Mouse (Mus musculus): ENCODE results near the gene Secisbp2l. TPM values are rescaled to one million over a fixed set of nuclear protein-coding genes. Genes with fewer than 3 reads are reported as not detected.

Gene Secisbp2l
- total and polyA plus RNA-seq, 3 experiments: 8.7 to 15.1 (median 8.9) TPM

DNA sequence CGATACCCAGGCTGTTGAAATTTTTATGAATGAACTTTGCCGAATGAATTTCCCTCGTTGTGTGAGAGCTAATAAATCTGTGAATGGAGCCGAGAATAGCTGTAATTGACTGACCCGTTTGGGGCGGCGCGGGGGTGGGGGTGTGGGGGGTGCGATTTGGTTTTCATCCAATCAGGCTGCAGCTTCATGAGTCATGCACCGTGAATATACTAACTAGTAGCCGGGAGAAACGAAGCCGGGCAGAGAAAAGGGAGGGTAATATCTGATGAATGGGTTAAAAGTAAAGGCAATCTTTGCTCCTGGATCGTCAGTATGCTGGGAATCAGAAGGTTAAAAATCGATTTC lies 58.6 kb downstream of the Secisbp2l start, which contains the start of gene Shc4:
Gene Shc4, minus strand, starts transcription at position 63 of the 345 bp plus-strand sequence.
- in situ Hi-C loops (cut with MboI; ENCODE audit: low pct_ligation_motif_present, low pct_unique_long_range_greater_than_20kb, low sequenced_read_pairs): no loop called here

DNA sequence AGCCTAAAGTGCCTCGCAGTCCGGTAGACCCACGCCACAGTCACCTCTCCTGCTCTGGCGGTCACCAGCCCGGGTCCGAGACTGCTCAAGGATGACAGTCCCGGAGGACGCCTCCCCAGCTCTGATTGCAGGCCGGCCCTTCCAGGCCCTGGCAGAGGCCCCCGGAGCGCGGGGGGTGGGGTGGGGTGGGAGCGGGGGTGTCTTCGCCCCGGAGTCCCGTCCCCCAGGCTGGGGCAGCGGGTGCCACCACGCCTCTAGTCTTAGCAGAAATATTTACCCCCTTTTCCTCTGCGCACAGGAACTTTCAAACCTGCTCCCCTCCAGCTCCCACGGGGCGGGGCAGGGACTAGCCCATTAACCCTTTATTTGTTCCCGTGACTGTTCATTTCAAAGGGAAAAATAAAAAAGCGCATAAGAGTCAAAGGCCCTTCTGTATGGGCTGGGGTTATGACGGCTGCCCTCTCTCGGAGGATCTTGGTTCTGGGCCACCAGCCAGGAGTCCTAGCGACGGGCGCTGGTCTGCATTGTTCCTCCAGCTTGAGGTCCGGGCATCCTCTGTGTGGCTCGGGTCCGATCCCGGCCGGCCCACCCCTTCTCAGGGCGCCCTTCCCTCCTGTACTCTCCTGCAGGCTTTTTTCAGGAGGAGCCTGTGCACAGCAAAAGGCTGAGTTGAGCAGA lies 59.1 kb downstream of the Secisbp2l start:
- Histone ChIP-seq H3K9me3 (replicated peaks; ENCODE audit: low read length) (no peaks in the 10 kb centered on the region), H3K4me2 (ENCODE audit: insufficient read depth, low read depth, poor library complexity, severe bottlenecking) (peak overlapping the region; percentile 100), H3K9ac (ENCODE audit: insufficient read depth, low read depth) (peak overlapping the region; percentile 67), H3K79me2 (replicated peaks; ENCODE audit: control insufficient read depth, extremely low read depth, insufficient read depth, poor library complexity, severe bottlenecking) (no peaks in the 10 kb centered on the region), H3K27me3 (replicated peaks) (peaks cover 4% of the 10 kb centered on the region), H3K36me3 (replicated peaks in 1 of 2; ENCODE audit: control insufficient read depth in 1 of 2, insufficient read depth in 1 of 2, low read length in 1 of 2) (no peaks in the 10 kb centered on the region), H3K27ac (ENCODE audit: insufficient read depth, low read depth) (no peak overlapping the region), H3K4me3 (replicated peaks in 1 of 3; ENCODE audit: low read depth in 2 of 3, low read length in 2 of 3, poor library complexity in 1 of 3) (peak overlapping the region; percentile 3 to 55 (median 30)), H3K4me1 (ENCODE audit: control insufficient read depth in 1 of 2, insufficient read depth in 2 of 2) (peaks cover 2 to 23% of the 10 kb centered on the region in 2 experiments; a peak in 3 of 4 replicates)
- in situ Hi-C loops (cut with MboI; ENCODE audit: low pct_ligation_motif_present, low pct_unique_long_range_greater_than_20kb, low sequenced_read_pairs) (no loop called here), dilution Hi-C loops (cut with MboI; ENCODE audit: extremely low pct_ligation_motif_present, extremely low pct_unique_long_range_greater_than_20kb, low sequenced_read_pairs) (no loop called here)
- no peak for DNase-seq (ENCODE audit: extremely low read depth)
- no peak for TF ChIP-seq KAT2A (IDR thresholded peaks at IDR 0.05; ENCODE audit: insufficient replicate concordance, low read length)
- TF ChIP-seq EP300 (IDR thresholded peaks at IDR 0.05; ENCODE audit: low read length): no peak
- no peak for TF ChIP-seq USF1 (IDR thresholded peaks at IDR 0.05; ENCODE audit: low read depth, low read length)
- TF ChIP-seq MXI1 (IDR thresholded peaks at IDR 0.05; ENCODE audit: low read depth, low read length): 0 out of 2 replicates have a peak, but pooled peaks have one; percentile 8
- TF ChIP-seq BHLHE40 (IDR thresholded peaks at IDR 0.05; ENCODE audit: low read depth, low read length): no peak
- TF ChIP-seq SMC3 (IDR thresholded peaks at IDR 0.05; ENCODE audit: low read depth, low read length): peak; percentile 25
- no peak for TF ChIP-seq HCFC1 (IDR thresholded peaks at IDR 0.05; ENCODE audit: low read depth, low read length)
- TF ChIP-seq JUN (IDR thresholded peaks at IDR 0.05; ENCODE audit: insufficient read depth, low read depth, low read length): no peak
- no peak for TF ChIP-seq CHD1 (IDR thresholded peaks at IDR 0.05; ENCODE audit: low read depth, low read length)
- peak in 1 of 2 experiments; percentile 45; a peak in 2 of 4 replicates for TF ChIP-seq CTCF (conservative IDR thresholded peaks at IDR 0.05 in 1 of 2, IDR thresholded peaks at IDR 0.05 in 1 of 2; ENCODE audit: low read depth in 2 of 2, low read length in 2 of 2)

More for the DNA sequence above, 58.6 kb downstream of the Secisbp2l start, which contains the start of gene Shc4:
- H3K9ac ChIP-seq (ENCODE audit: insufficient read depth, low read depth): peak within 1 kb of the TSS; percentile 67
- H3K4me1 ChIP-seq (ENCODE audit: control insufficient read depth in 1 of 2, insufficient read depth in 2 of 2): peaks cover 2 to 23% of the 10 kb centered on the region in 2 experiments; a peak in 3 of 4 replicates
- dilution Hi-C loops (cut with MboI; ENCODE audit: extremely low pct_ligation_motif_present, extremely low pct_unique_long_range_greater_than_20kb, low sequenced_read_pairs): no loop called here
- H3K9me3 ChIP-seq (replicated peaks; ENCODE audit: low read length): no peaks in the 10 kb centered on the region
- no peaks in the 10 kb centered on the region for H3K36me3 ChIP-seq (replicated peaks in 1 of 2; ENCODE audit: control insufficient read depth in 1 of 2, insufficient read depth in 1 of 2, low read length in 1 of 2)
- H3K27ac ChIP-seq (ENCODE audit: insufficient read depth, low read depth): no peak within 1 kb of the TSS
- peak within 1 kb of the TSS; percentile 100 for H3K4me2 ChIP-seq (ENCODE audit: insufficient read depth, low read depth, poor library complexity, severe bottlenecking)
- H3K27me3 ChIP-seq (replicated peaks): peaks cover 4% of the 10 kb centered on the region
- TF ChIP-seq ZMIZ1 (IDR thresholded peaks at IDR 0.05; ENCODE audit: low read depth, low read length): no peak
- no peak for TF ChIP-seq MAX (IDR thresholded peaks at IDR 0.05; ENCODE audit: low read length)
- TF ChIP-seq TBP (conservative IDR thresholded peaks at IDR 0.05; ENCODE audit: low read depth, low read length): no peak
- 0 out of 2 replicates have a peak, but pooled peaks have one; percentile 8 for TF ChIP-seq MXI1 (IDR thresholded peaks at IDR 0.05; ENCODE audit: low read depth, low read length)
- TF ChIP-seq POLR2AphosphoS2 (IDR thresholded peaks at IDR 0.05; ENCODE audit: low read depth, low read length): no peak
- no peak for TF ChIP-seq CTCF (conservative IDR thresholded peaks at IDR 0.05 in 1 of 2, IDR thresholded peaks at IDR 0.05 in 1 of 2; ENCODE audit: low read depth in 2 of 2, low read length in 2 of 2)
- TF ChIP-seq KAT2A (IDR thresholded peaks at IDR 0.05; ENCODE audit: insufficient replicate concordance, low read length): no peak
- peak; percentile 29; the same call in 1 of the 2 replicates for TF ChIP-seq JUN (IDR thresholded peaks at IDR 0.05; ENCODE audit: insufficient read depth, low read depth, low read length)
- no peaks in the 10 kb centered on the region for H3K79me2 ChIP-seq (replicated peaks; ENCODE audit: control insufficient read depth, extremely low read depth, insufficient read depth, poor library complexity, severe bottlenecking)
- no peak for DNase-seq (ENCODE audit: extremely low read depth)
- H3K4me3 ChIP-seq (replicated peaks in 1 of 3; ENCODE audit: low read depth in 2 of 3, low read length in 2 of 3, poor library complexity in 1 of 3): peak within 1 kb of the TSS; percentile 21 to 55 (median 30)

Measured in CH12.LX (cell line).